Mouse (Mus musculus) ovary, postnatal 10 days (tissue): ENCODE measurements around the gene Rtel1.

ENCODE experiments used
- DNase-seq: peaks from one replicate; pipeline ENCODE4 v3.0.0; 2022; ENCODE audit warnings: low spot score

Gene Rtel1

GRCm38 (mm10) chr2:181319248-181320102 is at the start of gene Rtel1:
Rtel1 (plus strand) TSS chr2:181319739.
- DNase-seq: peak; percentile 63

DNA sequence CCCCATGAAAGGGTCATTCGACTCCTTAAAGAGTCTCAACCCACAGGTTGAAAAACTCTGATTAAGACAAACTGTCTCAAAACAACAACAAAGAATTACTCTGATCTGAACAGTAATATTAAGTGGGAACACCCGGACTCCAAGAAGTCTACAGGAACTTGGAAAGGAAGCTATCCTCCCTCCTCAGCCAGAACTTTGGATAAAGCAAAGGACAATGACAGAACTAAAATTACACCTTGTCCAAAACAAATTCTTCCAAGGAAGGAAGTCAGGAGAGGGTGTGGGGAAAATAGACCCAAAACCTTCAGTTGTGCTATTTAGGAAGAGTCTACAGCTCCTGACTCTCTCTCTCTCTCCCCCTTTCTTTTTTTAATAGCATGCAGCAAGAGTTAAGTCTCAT is 47.4 kb upstream of the Rtel1 start:
- no peak for DNase-seq

- DNase-seq: no peak
Observed at GRCm38 (mm10) chr2:181273829-181274228, 45.7 kb upstream of the Rtel1 start.

- DNase-seq: no peak
Observed at GRCm38 (mm10) chr2:181274639-181275038, 44.9 kb upstream of the Rtel1 start.

- DNase-seq: no peak
Observed at GRCm38 (mm10) chr2:181276766-181277165, 42.8 kb upstream of the Rtel1 start.

DNA sequence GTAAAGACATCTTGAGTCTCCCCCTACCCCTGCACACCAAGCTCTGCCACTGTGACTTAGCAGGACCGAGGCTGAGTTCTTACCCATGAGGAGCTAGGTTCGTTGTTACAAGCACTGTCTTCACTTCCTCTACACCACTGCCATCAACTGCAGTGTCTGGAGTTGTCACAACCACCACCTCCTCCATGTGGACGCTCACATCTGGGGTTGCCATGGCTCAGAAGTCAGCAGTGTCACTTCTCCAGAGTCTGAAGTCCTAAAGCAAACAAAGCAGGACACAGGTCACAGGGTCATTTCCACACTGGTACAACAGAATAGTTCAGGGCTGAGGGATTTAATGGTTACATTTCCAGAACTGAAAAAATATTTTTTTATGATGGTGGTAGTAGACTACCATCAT is 41.7 kb upstream of the Rtel1 start:
- no peak for DNase-seq

- no peak for DNase-seq
Observed at GRCm38 (mm10) chr2:181279968-181280367, 39.6 kb upstream of the Rtel1 start.

GRCm38 (mm10) chr2:181286629-181287337 is 32.8 kb upstream of the Rtel1 start:
- DNase-seq: no peak

DNA sequence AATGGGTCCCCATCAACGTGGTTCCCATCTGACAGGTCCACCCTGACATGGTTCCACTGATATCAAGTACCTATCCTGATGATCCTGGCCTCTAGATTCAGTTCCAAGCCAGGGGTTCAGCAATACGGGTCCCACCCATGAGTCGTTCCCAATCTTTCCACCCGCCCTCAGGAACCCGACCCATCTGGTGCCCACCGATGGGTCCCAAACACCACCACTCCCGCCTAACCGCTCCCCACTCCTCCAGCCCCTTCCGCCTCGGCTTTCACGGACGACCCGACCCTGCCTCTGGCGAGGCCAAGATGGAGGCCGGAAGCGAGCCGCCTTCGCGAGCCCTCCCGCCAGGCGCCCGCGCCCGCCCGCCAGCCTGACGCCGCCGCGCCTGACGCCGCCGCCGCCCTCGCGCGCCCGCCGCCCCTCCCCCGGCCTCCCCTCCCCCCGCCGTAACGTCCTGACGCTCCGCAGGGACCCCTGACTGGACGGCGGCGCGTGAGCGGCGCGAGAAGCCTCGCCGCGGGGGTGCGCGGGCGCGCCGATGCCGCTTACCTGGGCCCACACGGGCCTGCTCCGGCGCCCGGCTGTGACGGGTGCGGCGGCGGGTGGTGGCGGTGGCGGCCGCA is 32.1 kb upstream of the Rtel1 start:
- peak; percentile 72 for DNase-seq

- DNase-seq: peak; percentile 57
Observed at GRCm38 (mm10) chr2:181287958-181288350, 31.6 kb upstream of the Rtel1 start, which contains the start of gene Gmeb2. Gmeb2 (minus strand) TSS chr2:181288035.

DNA sequence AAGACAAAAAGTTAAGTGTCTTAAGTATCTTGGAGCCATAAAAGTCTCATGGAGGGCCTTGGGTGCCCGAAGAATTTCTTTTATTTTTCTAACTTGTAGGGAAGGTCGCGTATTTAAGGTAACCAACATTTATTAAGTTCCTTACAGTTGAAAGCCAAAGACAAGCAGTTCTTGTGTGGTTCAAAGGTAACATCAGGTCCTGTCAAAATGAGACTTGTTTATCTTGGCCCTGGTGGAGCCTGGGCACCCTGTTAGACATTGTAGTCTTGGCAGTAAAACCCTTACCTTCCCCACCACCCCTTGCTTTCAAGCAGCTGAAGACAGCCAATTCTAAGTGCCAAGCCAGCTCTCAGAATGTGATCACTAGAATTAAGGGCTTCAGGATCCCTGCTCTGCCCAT is 30.8 kb upstream of the Rtel1 start:
- DNase-seq: no peak

- DNase-seq: no peak
Observed at GRCm38 (mm10) chr2:181290937-181291336, 28.6 kb upstream of the Rtel1 start.

GRCm38 (mm10) chr2:181302041-181302440 is 17.5 kb upstream of the Rtel1 start:
- DNase-seq: no peak

- DNase-seq: no peak
Observed at GRCm38 (mm10) chr2:181304944-181305343, 14.6 kb upstream of the Rtel1 start.

DNA sequence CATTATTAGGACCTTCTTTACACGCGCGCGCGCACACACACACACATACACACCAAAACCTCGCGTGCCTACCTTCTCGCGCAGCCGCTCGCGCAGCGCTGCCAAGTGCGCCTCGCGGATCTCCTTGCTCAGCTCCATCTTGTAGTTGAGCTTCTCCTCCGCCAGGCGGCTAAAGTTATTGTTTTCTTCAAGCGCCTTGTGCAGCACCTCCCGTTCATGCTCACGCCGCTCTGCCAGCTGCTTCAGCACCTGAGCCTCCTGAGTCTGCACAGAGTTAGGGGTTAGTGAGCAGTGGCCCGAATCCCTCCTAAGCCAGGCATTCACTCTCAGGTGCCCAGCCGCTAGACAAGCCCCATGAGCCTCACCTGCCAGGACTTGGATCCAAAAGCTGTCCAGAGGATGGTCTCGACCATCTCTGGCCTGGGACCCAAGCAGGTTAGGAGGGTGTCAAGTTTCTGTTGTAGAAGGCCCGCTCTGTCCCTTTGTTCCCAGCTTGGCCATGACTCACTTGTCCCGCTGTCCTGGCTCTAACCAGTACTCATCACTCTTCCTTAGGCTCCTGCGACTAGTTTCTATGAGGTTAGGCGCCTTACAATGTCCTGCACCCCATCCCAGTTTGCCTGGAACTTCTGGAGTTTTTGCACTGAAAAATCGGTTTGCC is 12.3 kb upstream of the Rtel1 start:
- no peak for DNase-seq

DNA sequence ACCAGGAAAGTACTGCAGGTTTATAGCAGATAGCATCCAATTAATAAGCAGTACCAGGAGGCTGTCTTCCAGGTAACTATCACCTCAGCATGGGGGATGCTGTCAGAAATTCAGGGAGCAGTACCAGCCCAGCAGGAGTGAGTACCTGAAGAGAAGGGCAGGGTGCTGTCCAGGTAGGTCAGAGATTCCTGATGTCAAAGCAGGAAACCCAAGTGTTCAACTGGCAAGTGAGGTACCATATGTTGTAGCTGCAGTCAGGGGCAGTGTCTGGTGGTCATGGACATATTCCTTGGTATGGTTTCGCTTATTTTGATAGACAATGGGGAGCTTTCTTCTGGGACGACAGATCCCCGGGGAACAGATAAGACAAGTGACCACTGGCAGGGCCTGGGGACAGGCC is 7.1 kb upstream of the Rtel1 start:
- DNase-seq: no peak

DNA sequence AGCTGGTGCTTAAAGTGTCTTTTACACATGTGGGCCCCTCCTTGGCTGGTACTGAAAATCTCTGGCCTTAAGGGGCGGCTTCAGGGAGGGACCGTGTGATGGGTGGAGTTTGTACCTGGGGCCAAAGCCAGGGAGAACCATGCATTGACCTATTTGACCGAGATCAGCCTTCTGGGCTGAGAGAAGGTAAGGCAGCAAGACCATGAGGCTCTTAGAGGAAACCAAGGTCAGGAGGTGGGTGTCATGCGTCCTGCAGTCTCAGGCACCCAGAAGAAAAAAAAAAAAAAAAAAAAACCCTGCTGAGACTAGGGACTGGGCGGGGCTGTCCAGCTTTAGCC is 6.6 kb upstream of the Rtel1 start:
- no peak for DNase-seq

DNA sequence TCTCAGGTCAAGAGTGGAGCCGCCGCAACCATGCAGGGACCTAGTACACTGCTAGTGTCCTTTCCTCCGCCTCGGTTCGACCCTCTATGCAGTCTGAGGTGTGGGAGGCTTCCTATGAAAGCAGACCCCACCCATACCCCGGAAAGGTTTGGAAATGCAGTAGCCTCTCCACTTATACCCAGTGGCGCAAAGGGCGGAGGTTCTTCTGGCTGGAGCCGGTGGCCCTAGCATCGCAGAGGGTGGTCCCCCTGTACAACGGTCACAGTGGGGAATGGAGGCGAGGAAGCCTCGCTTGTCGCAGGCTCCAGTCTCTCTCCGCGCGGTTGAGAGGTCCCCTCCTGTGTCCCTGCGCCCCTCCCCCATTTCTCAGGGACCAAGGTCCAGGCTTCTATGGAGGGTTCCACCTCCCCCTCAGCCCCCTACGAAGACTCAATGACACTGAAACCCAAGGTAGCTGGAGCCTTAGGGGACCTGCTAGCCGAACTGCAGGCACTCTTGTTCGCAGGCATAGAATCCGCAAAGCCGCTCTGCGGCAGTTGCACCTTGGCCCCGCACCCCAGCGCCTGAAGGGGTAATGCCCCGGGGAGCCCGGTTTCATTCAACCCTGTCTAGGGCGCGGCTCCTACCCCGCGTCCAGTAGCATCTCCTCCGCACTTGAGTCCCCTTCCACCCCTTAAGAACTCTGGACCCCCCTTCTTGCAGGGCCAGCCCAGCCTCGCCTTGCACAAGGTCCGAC is 6.0 kb upstream of the Rtel1 start:
- no peak for DNase-seq

DNA sequence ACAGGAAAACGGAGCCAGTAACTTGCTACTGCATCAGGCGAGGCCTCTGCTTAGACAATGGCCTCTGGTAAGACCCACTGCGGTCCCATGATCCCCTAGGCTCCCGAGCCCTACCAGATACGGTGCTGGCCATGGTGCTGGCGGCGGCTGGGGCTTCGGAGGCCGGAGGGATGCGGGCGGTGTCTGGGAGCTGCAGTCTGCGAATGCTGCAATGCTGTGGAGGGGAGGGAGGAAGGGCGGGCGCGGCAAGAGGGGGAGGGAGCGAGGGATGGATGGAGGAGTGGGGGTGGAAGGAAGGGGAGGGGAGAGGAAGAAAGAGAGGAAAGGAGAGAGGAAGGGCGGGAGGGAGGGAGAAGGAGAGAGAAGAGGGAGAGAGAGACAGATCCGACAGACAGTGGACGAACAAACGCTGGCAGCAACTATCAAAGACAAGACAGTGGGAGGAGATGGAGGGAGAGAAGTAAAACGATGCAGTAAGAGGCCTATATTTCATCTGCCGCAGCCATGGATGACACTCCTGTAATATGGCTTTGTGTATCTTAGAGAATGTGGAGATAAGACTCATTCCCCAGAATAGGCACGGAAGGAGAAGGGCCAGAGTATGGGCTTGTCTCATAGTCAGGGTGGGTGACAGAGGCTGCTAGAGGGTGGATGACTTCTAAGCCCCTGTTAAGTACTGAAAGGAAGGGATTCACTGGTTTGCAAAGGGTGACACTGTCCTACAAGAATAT is 5.3 kb upstream of the Rtel1 start, which contains the start of gene Stmn3:
TSS of gene Stmn3 (minus strand) at position 421 of the 731 bp plus-strand sequence.
- DNase-seq: peak; percentile 29

GRCm38 (mm10) chr2:181320103-181320499 is 562 bp downstream of the Rtel1 start:
- no peak for DNase-seq

- no peak for DNase-seq
Observed at GRCm38 (mm10) chr2:181322136-181322535, 2.6 kb downstream of the Rtel1 start.
